Mouse (Mus musculus) stomach, postnatal 0 days (tissue): ENCODE measurements at regions not wholly inside any gene's neighbourhood (a gene's known extent, or its start where the extent isn't known, plus 50 kb on each side); places are given as distances from the start of the nearest gene placed in this dataset.

Experiments
- ATAC-seq: fragments of 200-750 bp; cut with Nextera tagmentation; 2 replicates; pipeline ENCODE4 v1.8.0; 2017; ENCODE audit not compliant: low FRiP score, low TSS enrichment
- DNase-seq: peaks from one replicate; pipeline ENCODE4 v3.0.0-alpha.2; 2016; ENCODE audit warnings: low spot score
- H3K27ac ChIP-seq: fragments of 300-500 bp; sonication (generic); replicated peaks from 2 replicates; pipeline ENCODE4 v1.5.1; 2014; ENCODE audit warnings: mild to moderate bottlenecking, control low read depth
- H3K27me3 ChIP-seq: fragments of 300-500 bp; sonication (generic); 2 replicates; pipeline ENCODE4 v1.6.1; 2014; ENCODE audit warnings: low read length; ENCODE audit not compliant: control insufficient read depth, insufficient read depth
- H3K36me3 ChIP-seq: fragments of 300-500 bp; sonication (generic); 2 replicates; pipeline ENCODE4 v1.6.1; 2014; ENCODE audit warnings: low read length, mixed read lengths; ENCODE audit not compliant: control insufficient read depth, insufficient read depth
- H3K4me1 ChIP-seq: fragments of 300-500 bp; sonication (generic); replicated peaks from 2 replicates; pipeline ENCODE4 v1.6.1; 2014; ENCODE audit warnings: antibody characterized with exemption; ENCODE audit not compliant: control insufficient read depth, insufficient read depth
- H3K4me2 ChIP-seq: fragments of 300-500 bp; sonication (generic); replicated peaks from 2 replicates; pipeline ENCODE4 v1.6.1; 2014; ENCODE audit warnings: low read depth, mild to moderate bottlenecking, control low read depth, moderate library complexity
- H3K4me3 ChIP-seq: fragments of 300-500 bp; sonication (generic); 2 replicates; pipeline ENCODE4 v1.5.1; 2014; ENCODE audit warnings: low read depth, low read length, control low read depth
- H3K9ac ChIP-seq: fragments of 300-500 bp; sonication (generic); 2 replicates; pipeline ENCODE4 v1.6.1; 2014; ENCODE audit warnings: mild to moderate bottlenecking, low read length, control low read depth, mixed read lengths
- H3K9me3 ChIP-seq: fragments of 300-500 bp; sonication (generic); 2 replicates; pipeline ENCODE4 v1.6.1; 2016; ENCODE audit warnings: low read length; ENCODE audit not compliant: control insufficient read depth
- CTCF ChIP-seq: IDR thresholded peaks from 2 replicates; pipeline ENCODE4 v1.5.1; 2016; ENCODE audit warnings: antibody characterized with exemption, low read depth, mild to moderate bottlenecking, moderate library complexity
- EP300 ChIP-seq: optimal IDR thresholded peaks from 2 replicates; pipeline ENCODE3; 2016; ENCODE audit warnings: antibody characterized with exemption
- WGBS: fragments of 180-500 bp; shearing (Covaris S2); extraction: QIAGEN DNeasy Blood & Tissue Kit; methylation state at CpG from one replicate; pipeline ENCODE4 v1.1.7; 2014; 5-methylcytosine and 5-hydroxymethylcytosine counted together

DNA sequence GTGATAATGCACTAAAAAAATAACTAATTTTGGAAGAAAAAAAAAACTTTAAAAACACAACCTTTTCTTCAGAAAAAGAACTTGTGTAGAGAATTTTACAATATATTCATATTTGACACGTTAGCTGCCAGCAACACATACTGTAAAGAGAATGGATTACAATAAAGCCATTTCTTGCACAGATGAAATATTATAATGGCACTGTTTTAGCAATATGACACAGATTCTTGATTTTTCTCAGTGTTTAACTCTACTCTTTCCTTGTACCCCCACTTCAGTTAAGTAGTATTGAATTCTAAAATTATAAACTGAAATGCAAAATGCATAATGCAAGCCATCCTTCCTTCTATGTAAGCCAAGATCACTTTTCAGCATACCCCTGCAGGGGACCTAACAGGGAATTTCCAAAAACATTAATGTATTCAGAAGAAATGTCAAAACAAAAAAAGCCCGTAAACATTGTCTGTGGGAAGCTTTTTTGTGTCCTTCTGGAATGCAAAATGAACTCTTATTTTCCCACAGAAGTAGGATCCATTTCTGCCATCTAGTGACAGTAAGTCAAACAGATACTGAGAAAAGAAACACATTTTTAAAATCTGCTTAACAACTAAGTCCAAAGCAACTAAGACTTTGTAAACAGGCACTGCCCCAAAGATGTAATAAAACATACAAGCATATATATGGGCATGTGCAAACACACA lies 501.1 kb upstream of the Arrdc3 start:
- Histone ChIP-seq H3K27ac (no peak overlapping the region), H3K27me3 (no peaks in the 10 kb centered on the region), H3K4me1 (no peaks in the 10 kb centered on the region), H3K4me3 (no peak overlapping the region), H3K9me3 (no peaks in the 10 kb centered on the region), H3K4me2 (no peak overlapping the region), H3K36me3 (no peaks in the 10 kb centered on the region), H3K9ac (no peak overlapping the region)
- DNase-seq = no peak
- WGBS = 58% methylated on average over 2 of the region's 2 CpGs
- no peak for TF ChIP-seq CTCF
- TF ChIP-seq EP300 = no peak
- no peak for ATAC-seq

DNA sequence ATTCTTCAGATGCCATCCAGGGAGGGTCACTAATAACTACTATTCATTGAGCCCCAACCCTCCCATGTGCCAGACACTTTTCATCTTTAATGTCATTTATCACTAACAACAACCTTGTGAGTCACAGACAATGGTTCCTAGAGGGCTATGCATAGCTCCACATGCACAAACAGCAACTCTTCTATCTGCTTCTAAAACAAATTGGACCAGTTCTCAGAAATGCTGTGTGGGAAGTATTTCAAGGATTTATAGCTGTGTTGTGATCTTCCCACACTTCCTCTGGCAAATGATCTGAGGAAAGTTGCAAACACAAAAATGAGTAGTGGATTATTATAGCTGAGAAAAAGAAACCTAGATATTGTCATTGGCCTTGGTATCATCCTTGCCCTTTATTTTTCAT lies 474.3 kb upstream of the Arrdc3 start:
- Histone ChIP-seq H3K36me3 (no peaks in the 10 kb centered on the region), H3K4me3 (no peak overlapping the region), H3K27ac (no peak overlapping the region), H3K4me1 (no peaks in the 10 kb centered on the region), H3K9me3 (no peaks in the 10 kb centered on the region), H3K9ac (no peak overlapping the region), H3K4me2 (no peak overlapping the region), H3K27me3 (no peaks in the 10 kb centered on the region)
- TF ChIP-seq EP300 (no peak), CTCF (no peak)
- ATAC-seq (no peak), DNase-seq (no peak)

DNA sequence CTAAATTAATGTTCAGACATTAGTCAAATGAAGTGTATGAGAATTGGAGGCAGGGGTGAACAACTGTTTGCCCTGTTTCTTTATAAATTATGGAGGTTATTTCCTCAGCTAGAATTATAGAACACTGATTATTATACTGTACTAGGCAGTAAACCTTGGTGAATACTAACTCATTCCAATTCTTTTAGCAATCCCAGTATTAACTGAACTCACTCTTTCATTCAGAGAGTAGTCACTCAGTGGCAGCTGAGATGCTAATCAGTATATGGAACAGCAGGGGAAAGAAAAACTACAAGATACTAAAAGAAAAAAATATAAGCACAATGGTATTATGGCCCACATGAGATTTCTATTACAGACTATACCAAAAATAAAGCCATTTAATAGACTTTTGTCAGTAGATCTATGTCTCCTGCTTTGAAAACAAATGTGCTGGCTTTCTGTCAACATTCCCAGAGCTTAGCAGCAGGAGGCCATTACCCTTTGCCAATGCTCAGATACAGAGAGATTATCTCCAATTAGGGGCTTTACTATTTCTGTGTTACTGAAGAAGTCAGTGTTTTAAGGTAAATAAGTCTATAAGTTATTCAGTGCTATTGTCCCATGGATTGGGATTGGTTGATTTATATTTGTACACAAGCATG lies 473.3 kb upstream of the Arrdc3 start:
- Histone ChIP-seq H3K4me3 (no peak overlapping the region), H3K36me3 (no peaks in the 10 kb centered on the region), H3K9ac (no peak overlapping the region), H3K4me1 (no peaks in the 10 kb centered on the region), H3K9me3 (no peaks in the 10 kb centered on the region), H3K4me2 (no peak overlapping the region), H3K27ac (no peak overlapping the region), H3K27me3 (no peaks in the 10 kb centered on the region)
- ATAC-seq (no peak), DNase-seq (no peak)
- TF ChIP-seq CTCF = no peak
- no peak for TF ChIP-seq EP300

DNA sequence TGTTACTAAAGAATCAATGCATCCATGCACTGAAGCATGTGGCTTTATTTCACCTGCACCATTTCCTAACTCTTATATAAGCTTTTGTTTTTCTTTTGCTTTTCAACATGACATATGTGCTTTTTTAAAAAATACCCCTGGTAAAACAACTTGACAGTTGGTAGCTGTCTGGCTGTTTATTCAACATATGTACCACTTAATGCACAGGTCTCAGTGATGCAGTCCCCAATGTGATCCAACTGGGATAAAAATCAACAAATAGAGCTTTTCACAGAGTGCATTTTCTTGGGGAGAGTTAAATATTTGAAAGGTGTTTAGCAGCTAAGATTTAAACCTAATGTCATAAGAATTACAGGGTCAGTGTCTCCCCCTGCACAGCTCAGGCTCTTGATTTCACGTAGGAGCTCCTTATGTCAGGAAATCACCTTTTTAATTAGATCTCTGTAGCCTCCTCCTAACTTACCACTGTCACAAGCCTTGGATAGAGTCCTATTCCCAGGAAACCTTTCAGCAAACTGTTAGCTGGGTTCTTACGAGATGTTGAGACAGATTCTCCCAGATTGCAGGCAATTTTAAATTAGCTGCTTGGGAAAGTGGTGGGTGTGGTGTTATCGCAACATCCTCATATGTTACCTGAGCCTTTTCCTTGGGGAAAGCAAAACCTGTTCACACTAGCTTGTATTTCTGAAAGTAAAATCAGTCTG lies 464.6 kb upstream of the Arrdc3 start:
- no peak for TF ChIP-seq EP300
- TF ChIP-seq CTCF = no peak
- no peak overlapping the region for H3K4me2 ChIP-seq
- no peaks in the 10 kb centered on the region for H3K36me3 ChIP-seq
- H3K27ac ChIP-seq = no peak overlapping the region
- ATAC-seq = no peak
- no peak overlapping the region for H3K4me3 ChIP-seq
- no peaks in the 10 kb centered on the region for H3K27me3 ChIP-seq
- no peaks in the 10 kb centered on the region for H3K9me3 ChIP-seq
- 59% methylated on average over 3 of the region's 3 CpGs for WGBS
- no peak overlapping the region for H3K9ac ChIP-seq
- no peaks in the 10 kb centered on the region for H3K4me1 ChIP-seq
- DNase-seq = no peak

DNA sequence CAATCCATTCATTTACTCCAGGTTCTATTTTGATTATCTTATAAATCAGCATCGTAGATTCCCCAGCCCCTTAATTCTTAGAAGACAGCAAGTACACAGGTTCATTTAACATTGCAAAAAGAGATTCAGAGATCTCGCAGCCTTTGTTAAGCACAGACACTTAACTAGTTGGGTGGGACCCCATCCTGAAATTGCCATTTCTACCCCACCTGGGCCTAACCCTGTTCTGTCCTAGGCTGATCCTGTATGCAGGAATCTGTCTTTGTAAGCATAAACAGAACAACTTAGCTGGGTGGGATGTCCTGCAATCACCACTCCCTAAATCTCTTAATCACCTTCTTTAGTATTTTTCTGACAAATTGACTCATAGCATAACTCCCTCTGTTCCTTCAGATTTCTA lies 462.8 kb upstream of the Arrdc3 start:
- WGBS = 73% methylated on average over 2 of the region's 2 CpGs
- Histone ChIP-seq H3K9ac (no peak overlapping the region), H3K9me3 (no peaks in the 10 kb centered on the region), H3K27ac (no peak overlapping the region), H3K27me3 (no peaks in the 10 kb centered on the region), H3K4me1 (no peaks in the 10 kb centered on the region), H3K4me2 (no peak overlapping the region), H3K36me3 (no peaks in the 10 kb centered on the region), H3K4me3 (no peak overlapping the region)
- no peak for ATAC-seq
- no peak for DNase-seq
- TF ChIP-seq EP300 (no peak), CTCF (no peak)
